Mouse (Mus musculus) mouse embryonic stem cell (cell line): ENCODE results near the gene Mtfp1.

Experiments used
- in situ Hi-C, 2 experiments: fragments of 300-500 bp; cut with MboI; formaldehyde crosslinking; loops; 1 replicate in 1 of 2; 3 replicates in 1 of 2; pipeline ENCODE4 v1.14.3; 2019 to 2020; ENCODE audit warnings: low sequenced_read_pairs in 2 of 2, low pct_unique_long_range_greater_than_20kb in 1 of 2, mixed read lengths in 1 of 2; ENCODE audit not compliant: unreplicated experiment in 1 of 2

Mtfp1 gene

GRCm38 (mm10) chr11:4043081-4043480, 52.2 kb downstream of the Mtfp1 start:
- in situ Hi-C loops = no loop called here
